Mouse (Mus musculus): ENCODE measurements at regions not wholly inside any gene's neighbourhood (a gene's known extent, or its start where the extent isn't known, plus 50 kb on each side); places are given as distances from the start of the nearest gene placed in this dataset.

GRCm38 (mm10) chr3:118443742-118444332 lies 118.1 kb upstream of the Dpyd start:
- TF ChIP-seq POLR2A (IDR thresholded peaks at IDR 0.05; ENCODE audit: borderline replicate concordance, extremely low read depth, insufficient read depth, insufficient read length, poor library complexity, severe bottlenecking) (no peak), CTCF (IDR thresholded peaks at IDR 0.05; ENCODE audit: borderline replicate concordance, extremely low read depth, insufficient read depth, insufficient read length) (no peak)
- DNase-seq (ENCODE audit: low read depth): peak; percentile 91

GRCm38 (mm10) chr3:118445360-118445759 lies 116.6 kb upstream of the Dpyd start:
- TF ChIP-seq POLR2A (IDR thresholded peaks at IDR 0.05; ENCODE audit: borderline replicate concordance, extremely low read depth, insufficient read depth, insufficient read length, poor library complexity, severe bottlenecking) (no peak), CTCF (IDR thresholded peaks at IDR 0.05; ENCODE audit: borderline replicate concordance, extremely low read depth, insufficient read depth, insufficient read length) (no peak)
- DNase-seq (ENCODE audit: low read depth): no peak

GRCm38 (mm10) chr3:118459636-118460035 lies 102.3 kb upstream of the Dpyd start:
- DNase-seq (ENCODE audit: low read depth): peak; percentile 42
- TF ChIP-seq POLR2A (IDR thresholded peaks at IDR 0.05; ENCODE audit: borderline replicate concordance, extremely low read depth, insufficient read depth, insufficient read length, poor library complexity, severe bottlenecking) (no peak), CTCF (IDR thresholded peaks at IDR 0.05; ENCODE audit: borderline replicate concordance, extremely low read depth, insufficient read depth, insufficient read length) (no peak)

- TF ChIP-seq CTCF (IDR thresholded peaks at IDR 0.05; ENCODE audit: borderline replicate concordance, extremely low read depth, insufficient read depth, insufficient read length) (no peak), POLR2A (IDR thresholded peaks at IDR 0.05; ENCODE audit: borderline replicate concordance, extremely low read depth, insufficient read depth, insufficient read length, poor library complexity, severe bottlenecking) (no peak)
- no peak for DNase-seq (ENCODE audit: low read depth)
Observed at GRCm38 (mm10) chr3:118465611-118466010, 96.3 kb upstream of the Dpyd start.

- no peak for TF ChIP-seq POLR2A (IDR thresholded peaks at IDR 0.05; ENCODE audit: borderline replicate concordance, extremely low read depth, insufficient read depth, insufficient read length, poor library complexity, severe bottlenecking)
- TF ChIP-seq CTCF (IDR thresholded peaks at IDR 0.05; ENCODE audit: borderline replicate concordance, extremely low read depth, insufficient read depth, insufficient read length): no peak
- peak; percentile 18 for DNase-seq (ENCODE audit: low read depth)
Observed at GRCm38 (mm10) chr3:118472215-118472799, 89.6 kb upstream of the Dpyd start.

- DNase-seq (ENCODE audit: low read depth): no peak
Observed at GRCm38 (mm10) chr3:118478065-118478464, 83.9 kb upstream of the Dpyd start.

GRCm38 (mm10) chr3:118480515-118481248 lies 81.2 kb upstream of the Dpyd start:
- no peak for TF ChIP-seq POLR2A (IDR thresholded peaks at IDR 0.05; ENCODE audit: borderline replicate concordance, extremely low read depth, insufficient read depth, insufficient read length, poor library complexity, severe bottlenecking)
- no peak for TF ChIP-seq CTCF (IDR thresholded peaks at IDR 0.05; ENCODE audit: borderline replicate concordance, extremely low read depth, insufficient read depth, insufficient read length)
- peak; percentile 34 for DNase-seq (ENCODE audit: low read depth)

More at GRCm38 (mm10) chr3:118478065-118478464, 83.9 kb upstream of the Dpyd start:
- no peak for TF ChIP-seq POLR2A (IDR thresholded peaks at IDR 0.05; ENCODE audit: borderline replicate concordance, extremely low read depth, insufficient read depth, insufficient read length, poor library complexity, severe bottlenecking)
- TF ChIP-seq CTCF (IDR thresholded peaks at IDR 0.05; ENCODE audit: borderline replicate concordance, extremely low read depth, insufficient read depth, insufficient read length): no peak

GRCm38 (mm10) chr3:118485966-118486365 lies 76.0 kb upstream of the Dpyd start:
- TF ChIP-seq POLR2A (IDR thresholded peaks at IDR 0.05; ENCODE audit: borderline replicate concordance, extremely low read depth, insufficient read depth, insufficient read length, poor library complexity, severe bottlenecking): no peak
- TF ChIP-seq CTCF (IDR thresholded peaks at IDR 0.05; ENCODE audit: borderline replicate concordance, extremely low read depth, insufficient read depth, insufficient read length): no peak
- no peak for DNase-seq (ENCODE audit: low read depth)

- TF ChIP-seq POLR2A (IDR thresholded peaks at IDR 0.05; ENCODE audit: borderline replicate concordance, extremely low read depth, insufficient read depth, insufficient read length, poor library complexity, severe bottlenecking) (no peak), CTCF (IDR thresholded peaks at IDR 0.05; ENCODE audit: borderline replicate concordance, extremely low read depth, insufficient read depth, insufficient read length) (no peak)
- DNase-seq (ENCODE audit: low read depth): peak; percentile 22
Observed at GRCm38 (mm10) chr3:118487408-118487807, 74.5 kb upstream of the Dpyd start.

GRCm38 (mm10) chr3:118491101-118491500 lies 70.8 kb upstream of the Dpyd start:
- no peak for TF ChIP-seq CTCF (IDR thresholded peaks at IDR 0.05; ENCODE audit: borderline replicate concordance, extremely low read depth, insufficient read depth, insufficient read length)
- DNase-seq (ENCODE audit: low read depth): no peak

- TF ChIP-seq CTCF (IDR thresholded peaks at IDR 0.05; ENCODE audit: borderline replicate concordance, extremely low read depth, insufficient read depth, insufficient read length) (no peak), POLR2A (IDR thresholded peaks at IDR 0.05; ENCODE audit: borderline replicate concordance, extremely low read depth, insufficient read depth, insufficient read length, poor library complexity, severe bottlenecking) (no peak)
- no peak for DNase-seq (ENCODE audit: low read depth)
Observed at GRCm38 (mm10) chr3:118491871-118492270, 70.1 kb upstream of the Dpyd start.

GRCm38 (mm10) chr3:118494611-118495010 lies 67.3 kb upstream of the Dpyd start:
- DNase-seq (ENCODE audit: low read depth): no peak
- no peak for TF ChIP-seq POLR2A (IDR thresholded peaks at IDR 0.05; ENCODE audit: borderline replicate concordance, extremely low read depth, insufficient read depth, insufficient read length, poor library complexity, severe bottlenecking)
- no peak for TF ChIP-seq CTCF (IDR thresholded peaks at IDR 0.05; ENCODE audit: borderline replicate concordance, extremely low read depth, insufficient read depth, insufficient read length)
